Mouse (Mus musculus) adrenal gland, adult (tissue): ENCODE results near the gene Slc13a5.

ENCODE experiments used
- DNase-seq, 2 experiments: peaks; one replicate each; pipeline ENCODE4 v3.0.0; 2022 to 2023; ENCODE audit warnings: low spot score in 1 of 2; ENCODE audit not compliant: inconsistent age in 2 of 2

The Slc13a5 gene

DNA sequence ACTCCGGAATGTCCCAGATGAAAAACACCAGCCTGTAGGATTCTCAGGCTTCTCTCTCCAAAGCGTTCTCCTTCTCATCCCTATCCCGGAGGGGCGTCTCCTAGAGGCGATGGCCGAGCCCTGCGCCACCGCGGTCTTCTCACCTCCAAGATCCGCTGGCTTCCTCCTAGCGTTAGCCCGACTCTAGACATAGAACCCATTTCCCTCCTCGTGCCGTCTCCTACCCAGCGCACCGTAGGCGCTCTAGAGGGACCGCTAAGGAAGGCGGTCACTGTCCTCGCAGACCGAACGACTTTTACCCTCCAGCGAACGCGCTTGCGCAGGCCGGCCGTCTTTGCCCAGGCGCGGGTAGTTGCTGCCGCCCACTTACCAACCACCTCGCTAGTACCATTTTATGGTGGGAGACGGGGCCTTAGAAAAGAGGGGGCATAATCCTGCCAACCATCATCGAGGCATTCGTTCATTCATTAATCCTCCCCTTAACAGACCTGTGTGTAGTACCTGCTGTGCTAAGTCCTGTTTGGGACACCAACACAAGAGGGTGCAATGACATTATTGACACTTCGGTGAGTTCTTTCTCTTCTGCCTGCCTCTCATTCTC, at the start of gene Slc13a5:
Gene Slc13a5 (minus strand): TSS at position 263 of the 601 bp plus-strand sequence.
- DNase-seq: no peak

DNA sequence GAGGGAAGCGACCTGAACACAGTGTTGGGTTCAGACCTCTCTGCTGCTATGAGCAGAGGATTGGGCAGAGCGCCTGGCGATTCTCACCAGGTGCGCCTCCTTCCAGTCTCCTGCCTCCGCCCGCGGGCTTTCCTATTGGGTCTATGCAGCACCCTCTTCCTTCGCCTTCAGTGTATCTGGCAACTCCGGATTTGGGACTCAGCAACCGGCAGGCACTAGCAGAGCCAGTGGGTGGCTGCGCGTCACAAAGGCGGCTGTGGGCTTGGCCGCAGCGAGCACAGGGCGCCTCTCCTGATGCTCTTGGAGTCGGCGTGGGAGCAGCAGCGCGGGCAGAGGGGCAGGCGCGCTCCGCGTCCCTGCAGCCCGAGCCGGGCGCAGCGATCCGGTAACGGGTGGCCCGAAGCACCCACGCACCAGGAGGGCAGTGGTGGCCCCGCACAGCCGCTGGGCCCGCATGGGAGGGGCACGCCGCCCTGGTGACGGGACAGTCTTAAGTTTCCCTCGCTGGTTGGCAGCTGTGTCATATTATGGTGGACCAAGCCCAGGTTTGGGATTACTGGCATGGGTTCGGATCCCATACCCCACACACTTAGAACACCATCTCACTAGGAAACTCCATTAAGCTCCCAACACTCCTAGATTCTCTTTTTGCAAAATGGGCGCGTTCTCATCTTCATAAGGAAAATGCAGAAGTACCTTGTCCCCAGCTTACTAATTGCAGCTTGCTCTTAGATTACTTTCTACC, 47.3 kb upstream of the Slc13a5 start, which contains the start of gene Fbxo39:
Gene Fbxo39 (plus strand): TSS at position 294 of the 745 bp plus-strand sequence.
- DNase-seq: no peak

DNA sequence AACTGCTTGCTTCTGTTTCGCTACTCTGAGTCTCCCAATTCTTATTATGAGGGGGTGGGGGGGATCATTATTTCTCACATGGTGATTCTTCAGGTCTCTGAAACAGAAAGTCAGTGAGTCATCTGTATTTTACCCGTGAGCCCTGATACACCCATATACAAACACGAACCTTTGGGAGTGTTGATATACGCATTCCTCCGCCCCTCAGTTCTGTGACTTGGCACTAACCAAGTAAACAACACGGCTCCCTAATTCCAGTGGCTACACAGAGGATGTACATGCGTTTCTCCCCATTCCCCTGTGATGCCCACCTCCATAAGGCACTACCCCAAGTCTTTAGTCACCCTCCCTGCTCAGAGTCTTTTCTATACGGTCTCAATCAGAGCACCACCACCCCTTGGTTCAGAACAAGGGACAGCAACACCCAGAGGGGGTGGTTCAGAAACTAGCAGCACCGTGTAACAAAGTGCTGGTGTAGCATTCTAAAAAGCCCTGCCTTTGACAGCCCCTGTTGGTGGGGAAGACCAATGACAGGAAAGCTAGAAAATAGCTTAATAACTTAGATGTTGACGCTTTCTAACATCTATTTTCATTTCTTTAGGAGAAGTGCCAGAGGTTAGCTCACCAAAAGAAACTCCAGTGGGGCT, 44.5 kb upstream of the Slc13a5 start:
- DNase-seq: no peak

DNA sequence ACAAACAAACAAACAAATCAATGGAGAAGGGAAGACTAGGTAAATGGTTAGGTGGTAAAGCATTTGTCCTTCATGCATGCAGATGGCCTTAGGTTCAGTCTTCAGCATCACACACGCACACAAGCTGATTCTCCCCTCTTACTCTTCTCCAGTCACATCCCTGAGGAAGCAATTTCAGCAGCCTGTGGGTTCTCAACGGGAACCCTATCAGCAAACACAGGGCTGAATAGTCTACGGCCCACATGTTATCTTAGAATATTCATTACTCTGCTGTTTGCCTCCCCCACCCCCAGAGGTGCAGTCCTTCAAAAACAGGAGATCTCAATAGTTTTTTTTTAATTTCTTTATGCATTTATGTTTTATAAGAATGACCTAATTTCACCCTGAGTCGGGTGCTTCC, 43.5 kb upstream of the Slc13a5 start:
- DNase-seq: no peak

DNA sequence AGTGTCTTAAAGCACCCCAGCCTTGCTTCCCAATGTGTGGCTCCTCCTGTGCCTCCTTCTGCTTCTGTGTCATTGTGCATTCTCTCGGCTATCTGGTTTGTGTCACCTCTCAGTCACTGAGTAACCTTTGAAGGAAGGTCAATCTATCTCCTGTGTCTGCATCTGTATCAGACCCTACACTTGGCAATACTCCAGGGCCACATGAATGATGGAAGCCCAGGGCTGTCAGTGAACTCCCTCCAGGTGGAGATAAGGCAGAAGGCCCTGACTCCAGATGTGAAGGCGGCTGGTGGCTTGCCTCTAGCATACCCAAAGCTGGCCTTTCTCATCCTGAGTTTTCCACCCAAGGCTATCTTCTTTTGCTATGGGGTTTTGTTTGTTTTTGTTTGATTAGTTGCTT, 42.0 kb upstream of the Slc13a5 start:
- peak in 1 of 2 experiments; percentile 38 for DNase-seq

DNA sequence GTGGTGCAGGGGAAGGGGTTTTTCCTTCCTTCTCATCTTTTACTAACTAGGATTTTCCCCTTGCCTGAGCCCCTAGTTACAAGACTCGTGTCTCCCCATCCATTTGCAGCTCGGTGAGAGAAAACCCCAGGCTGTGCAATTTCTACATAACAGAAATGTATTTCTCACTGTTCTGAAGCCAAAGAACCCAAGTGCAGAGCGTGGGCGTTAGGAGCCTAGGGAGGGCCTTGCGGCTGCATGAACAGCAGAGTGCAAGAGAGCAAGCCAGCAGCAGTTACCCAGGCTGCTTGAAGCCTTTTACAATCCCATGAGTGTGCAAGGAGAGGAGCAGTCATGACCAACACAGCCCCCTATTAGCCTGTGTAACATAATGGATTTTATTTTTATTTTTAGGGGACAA, 40.4 kb upstream of the Slc13a5 start:
- no peak for DNase-seq

DNA sequence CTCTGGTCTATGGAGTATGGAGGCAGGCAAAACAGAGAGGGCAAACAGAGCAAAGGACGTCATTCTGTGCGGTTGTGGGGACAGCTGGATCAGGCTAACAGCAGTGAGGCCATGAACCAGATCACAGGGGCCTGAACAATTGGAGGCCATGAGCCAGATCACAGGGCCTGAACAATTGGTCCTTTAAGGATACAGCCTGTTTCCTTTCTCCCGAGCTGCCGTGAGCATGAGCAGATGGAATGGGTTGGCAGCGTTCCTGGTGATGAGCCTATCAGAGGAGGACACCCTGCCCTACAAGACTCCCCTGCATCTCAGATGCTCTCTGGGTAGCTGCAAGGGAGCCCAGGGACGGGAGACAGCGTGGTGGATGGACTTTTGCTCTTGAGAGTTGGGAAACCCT, 35.2 kb upstream of the Slc13a5 start:
- peak; percentile 46 to 72 for DNase-seq

DNA sequence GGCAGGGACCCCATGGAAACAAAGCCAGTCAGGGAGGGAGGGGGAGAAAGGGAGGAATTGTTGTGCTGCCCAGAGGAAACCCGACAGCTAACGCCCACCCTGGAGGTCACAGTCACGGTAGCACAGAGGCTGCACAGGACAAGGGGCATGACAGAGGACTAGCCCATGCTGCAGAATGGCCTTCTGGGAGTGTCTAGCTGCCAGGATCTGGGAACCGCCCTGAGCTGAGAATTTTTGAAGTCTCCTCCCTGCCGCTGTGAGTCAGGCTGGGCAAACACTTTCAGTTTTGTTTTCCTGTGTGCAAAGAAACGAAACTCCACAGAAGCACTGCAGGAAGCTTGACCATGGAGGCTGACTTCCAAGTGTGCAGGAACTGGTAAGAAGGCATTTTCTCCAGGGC, 34.3 kb upstream of the Slc13a5 start, which contains the start of gene Xaf1:
Gene Xaf1 (plus strand): TSS at position 296 of the 400 bp plus-strand sequence.
- DNase-seq: peak; percentile 80 to 92

DNA sequence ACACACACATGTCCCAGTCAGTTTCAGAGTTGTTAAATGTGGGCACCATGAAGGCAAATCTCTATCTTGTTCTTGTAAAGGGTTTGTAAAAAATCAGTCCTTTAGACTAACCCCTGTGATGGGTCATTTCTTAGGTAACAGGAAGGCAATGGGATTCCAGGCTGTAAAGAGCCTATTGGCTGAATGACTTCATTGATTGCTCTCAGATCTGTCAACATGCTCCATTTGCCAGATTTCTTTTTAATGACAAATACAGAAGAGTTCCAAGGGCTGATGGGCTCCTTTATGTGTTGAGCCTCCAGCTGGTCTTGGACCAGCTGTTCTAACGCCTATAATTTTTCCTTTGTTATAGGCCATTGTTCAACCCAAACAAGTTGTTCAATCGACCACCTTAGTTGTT, 26.1 kb upstream of the Slc13a5 start:
- no peak for DNase-seq

DNA sequence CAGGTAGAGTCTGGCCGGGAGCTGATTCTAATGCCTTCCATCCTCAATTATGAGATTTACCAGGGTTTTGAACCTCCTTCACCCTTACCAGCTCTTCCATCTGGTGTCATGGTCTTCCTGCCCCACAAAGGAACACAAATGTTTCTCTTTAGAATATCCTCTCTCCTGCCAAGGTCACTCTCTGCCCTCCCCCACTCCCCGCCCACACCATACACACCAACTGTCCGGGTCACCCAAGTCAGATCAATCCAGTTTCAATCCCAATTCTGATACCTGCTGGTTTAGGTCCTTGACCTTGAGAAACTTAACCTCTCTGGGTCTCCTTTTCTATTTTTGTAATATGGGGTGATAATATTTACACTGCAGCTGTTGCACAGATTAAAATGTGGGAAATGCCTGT, 20.5 kb upstream of the Slc13a5 start:
- DNase-seq: no peak

DNA sequence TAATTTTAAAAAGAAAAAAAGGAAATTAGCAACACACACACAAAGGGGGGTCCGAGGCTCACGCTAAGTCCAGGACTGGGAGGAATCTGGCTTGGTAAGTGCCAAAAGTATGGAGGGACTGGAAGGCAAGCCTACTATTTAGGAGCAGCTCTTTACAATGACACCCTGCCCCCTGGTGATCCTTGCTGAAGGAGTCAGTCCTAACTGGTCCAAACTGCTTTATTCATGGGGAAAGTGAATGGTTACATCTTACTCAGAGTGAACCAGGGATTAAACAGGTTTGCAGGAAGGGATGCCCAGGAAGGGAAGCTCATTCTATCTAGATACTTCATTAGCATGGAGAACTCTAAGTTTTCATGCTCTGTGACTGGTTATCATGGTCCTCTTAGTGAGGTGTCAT, 20.1 kb upstream of the Slc13a5 start:
- DNase-seq: no peak

DNA sequence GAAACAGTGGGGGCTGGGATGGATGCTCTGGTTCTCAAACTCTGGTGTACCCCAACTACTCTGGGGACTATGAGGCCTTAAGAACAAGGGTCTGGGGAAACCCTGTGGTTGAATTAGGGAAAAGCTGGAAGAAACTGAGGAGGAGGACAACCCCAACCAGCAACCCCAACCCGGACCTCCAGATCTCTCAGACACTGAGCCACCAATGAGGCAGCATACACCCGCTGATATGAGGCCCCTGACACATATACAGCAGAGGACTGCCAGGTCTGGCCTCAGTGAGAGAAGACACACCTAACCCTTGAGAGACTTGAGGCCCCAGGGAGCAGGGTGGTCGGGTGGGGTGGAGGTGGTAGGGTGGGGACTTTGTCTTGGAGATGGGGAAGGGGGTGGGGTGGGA, 19.6 kb upstream of the Slc13a5 start:
- DNase-seq: no peak

DNA sequence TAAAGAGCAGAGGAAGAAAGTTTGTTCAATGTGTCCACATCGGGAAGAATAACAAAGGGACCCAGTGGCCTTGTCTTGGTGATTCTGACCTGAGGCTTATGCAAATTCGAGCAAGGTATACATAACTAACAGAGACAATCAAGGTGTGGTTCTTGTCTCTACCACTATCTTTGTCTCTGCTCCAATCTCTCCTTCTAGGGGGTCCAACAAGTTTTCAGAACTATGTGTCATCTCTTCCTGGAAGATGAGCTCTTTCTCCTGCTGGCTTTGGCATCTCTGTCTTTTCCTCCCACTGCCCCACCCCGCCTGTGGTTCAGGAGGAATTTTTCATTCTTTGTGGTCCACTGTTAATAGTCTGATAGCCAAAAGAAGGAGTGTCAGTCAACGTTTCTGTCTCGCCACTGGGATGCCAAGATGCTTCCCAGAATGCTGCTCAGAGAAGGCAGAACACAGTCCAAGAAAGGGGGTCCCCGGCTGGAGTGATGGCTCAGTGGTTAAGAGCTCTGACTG, 19.0 kb upstream of the Slc13a5 start:
- no peak for DNase-seq

DNA sequence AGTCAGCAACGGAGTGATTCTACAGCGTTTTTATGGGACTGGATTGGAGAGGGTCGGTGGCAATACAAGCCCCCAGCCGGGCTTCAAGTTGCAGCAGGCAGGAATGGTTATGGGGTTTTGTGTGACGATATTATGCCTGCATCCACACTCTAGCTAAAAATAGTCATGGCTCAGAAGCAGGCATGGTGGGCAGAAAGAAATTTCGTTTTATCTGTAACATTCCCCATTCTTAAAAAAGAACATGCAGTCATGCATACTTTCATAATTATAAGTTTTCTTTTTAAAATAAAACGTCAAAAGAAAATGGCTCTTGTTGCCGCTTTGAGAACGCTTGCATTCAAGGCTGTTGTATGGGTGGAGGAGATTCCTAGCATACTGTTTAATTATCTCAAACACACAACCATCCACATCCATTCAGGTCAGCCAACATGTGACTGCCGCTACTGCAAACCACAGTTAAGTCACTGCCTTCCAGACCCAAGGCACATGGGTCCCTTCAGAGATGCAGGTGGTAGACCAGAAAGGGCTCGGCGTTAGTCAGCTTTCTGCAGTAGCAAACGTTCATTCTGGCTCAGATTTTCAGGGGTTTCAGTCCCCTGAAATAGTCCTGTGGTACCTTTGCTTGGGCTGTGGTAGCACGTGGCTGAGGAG, 17.6 kb upstream of the Slc13a5 start:
- no peak for DNase-seq

DNA sequence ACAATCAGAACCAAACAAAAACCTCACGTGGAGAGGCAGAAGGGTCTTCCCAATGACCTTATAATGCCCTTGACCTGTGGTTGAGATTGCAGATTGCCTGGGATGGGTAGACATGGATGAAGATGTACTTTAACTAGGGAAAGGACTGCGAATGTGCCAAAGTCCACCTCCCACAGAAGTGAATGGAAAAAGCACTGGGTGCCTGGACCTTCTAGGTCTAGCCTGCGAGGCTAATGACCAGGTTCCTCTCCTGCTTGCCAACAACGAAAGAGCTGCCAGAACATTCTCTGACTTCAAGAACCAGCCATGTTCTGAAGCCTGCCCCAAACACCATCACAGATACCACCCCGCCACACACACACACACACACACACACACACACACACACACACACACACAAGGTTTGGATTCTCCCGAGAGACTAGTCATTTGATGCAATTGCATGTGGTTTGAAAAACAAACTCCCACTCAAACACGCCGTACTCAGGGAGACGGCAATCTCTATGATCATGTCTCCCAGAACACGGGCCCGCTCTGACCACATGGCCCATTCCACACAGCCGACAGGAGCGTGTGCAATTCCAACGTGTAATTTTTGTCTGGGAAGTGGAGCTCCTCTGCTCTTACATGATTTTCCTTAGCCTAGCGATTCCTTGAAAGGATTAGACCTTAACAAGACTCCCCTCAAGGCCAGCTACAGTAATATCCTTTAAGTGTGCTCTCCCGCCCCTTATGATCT, 16.6 kb upstream of the Slc13a5 start:
- DNase-seq: no peak

DNA sequence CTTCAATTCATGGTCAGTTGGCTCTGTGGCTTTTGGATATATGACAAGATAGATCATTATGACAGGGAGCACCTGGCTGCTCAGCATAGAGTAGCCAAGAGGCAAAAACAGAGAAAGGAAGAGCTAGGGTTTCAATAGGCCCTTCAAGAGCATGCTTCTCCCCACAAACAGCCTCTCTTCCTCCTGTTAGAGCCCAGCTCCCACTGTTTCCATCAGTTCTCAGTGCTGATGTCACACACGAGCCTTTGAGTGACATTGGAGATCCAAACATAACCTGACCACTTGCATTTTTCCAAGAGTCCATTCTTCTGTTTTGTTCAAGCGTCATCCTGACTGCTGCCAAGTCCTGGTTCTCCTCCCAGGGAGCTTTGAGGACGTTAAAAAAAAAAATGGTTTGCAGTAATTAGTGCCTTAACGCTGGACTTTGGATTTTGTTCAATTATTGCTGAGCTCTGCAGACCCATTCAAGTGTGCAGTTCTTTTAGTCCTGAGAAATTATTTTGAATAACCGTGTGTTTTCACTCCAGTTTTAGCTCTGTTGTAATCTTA, 14.9 kb upstream of the Slc13a5 start:
- no peak for DNase-seq

DNA sequence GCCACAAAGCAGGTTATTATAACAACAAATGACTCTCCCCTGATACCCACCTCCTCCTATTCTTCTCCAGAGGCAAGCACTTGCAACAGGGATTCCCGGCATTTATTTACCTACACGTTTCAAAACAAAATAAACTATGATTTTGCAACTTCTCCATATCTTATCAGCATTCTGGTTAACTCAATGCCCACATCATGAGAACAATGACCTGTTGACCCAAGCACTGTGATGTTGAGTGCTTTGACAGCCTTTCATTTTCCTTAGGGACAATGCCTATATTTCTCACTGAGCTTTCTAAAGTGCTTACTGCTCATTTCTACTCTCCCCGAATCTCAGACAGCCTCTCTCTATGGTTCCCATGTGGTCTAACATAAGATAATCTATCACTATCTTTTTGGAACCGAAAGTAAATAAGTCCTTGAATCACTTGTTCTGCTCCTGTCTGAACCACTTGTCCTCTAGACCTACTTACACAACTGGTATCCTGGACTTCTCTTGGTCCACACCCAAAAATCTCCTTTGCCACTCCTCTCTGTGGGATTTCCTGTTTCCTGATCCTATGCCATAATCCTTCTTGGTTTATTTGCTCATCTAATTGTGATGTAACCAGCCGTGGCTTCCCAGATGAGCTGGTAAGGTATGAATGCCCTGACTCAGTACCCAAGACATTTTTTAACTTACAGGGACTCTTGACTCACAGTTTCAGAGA, 14.3 kb upstream of the Slc13a5 start:
- no peak for DNase-seq

DNA sequence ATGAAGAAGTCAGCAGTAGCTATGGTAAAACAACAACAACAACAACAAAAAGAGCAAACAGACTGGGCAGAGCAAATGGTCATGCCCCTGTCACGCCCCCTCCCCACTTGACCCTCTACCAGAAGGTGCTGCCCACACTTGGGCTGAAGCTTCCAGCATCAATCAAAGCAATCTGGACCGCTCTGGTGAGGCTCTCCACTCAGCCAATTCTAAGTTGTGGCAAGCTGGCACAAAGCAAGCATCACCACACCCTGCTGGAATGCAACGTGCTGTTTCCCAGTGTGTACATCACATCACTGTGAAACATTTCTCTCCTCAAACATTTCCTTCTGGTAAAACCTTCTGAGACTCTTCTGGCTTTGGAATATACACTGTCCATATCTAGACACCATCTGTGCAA, 6.3 kb upstream of the Slc13a5 start:
- DNase-seq: no peak

DNA sequence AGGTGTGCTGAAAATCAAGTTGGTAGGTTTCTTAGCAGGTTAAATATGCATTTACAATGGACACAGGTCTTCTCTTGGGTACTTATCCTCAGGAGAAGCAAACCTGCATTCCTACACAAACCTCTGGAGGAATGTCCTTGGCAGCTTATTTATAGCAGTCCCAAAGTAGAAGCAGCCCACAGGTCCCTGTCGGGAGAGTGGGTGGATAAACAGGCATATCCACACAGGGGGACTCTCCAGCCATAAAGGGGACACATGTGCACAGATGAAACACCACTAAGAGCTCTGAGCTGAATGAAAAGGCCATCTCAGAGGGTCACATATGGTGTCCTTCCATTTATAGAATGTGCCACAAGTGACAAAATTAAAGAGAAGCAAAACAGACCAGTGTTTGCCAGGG, 4.7 kb upstream of the Slc13a5 start:
- DNase-seq: no peak
